Mouse (Mus musculus): Measurements from ENCODE around the gene Gpr22.

DNA sequence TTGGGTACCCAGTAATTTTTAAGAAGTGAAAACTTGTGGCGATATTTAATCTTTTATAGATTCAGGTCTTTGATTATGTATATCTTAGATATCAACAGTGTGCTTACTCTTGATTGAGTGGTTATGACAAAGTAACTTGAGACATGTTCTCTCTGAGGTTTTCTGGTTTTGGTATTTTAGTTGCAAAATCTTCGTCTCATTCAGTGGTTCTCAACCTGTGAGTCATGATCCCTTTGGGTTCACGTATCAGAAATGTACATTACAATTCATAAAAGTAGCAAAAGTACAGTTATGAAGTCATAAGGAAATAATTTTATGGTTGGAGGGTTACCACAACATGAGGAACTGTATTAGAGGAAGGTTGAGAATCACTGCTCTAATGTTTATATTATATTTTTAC, 27.1 kb downstream of the Gpr22 start:
- TF ChIP-seq CTCF (IDR thresholded peaks at IDR 0.05) (no peak), EP300 (IDR thresholded peaks at IDR 0.05) (no peak)

Data from lung, postnatal 0 days (tissue).